Mouse (Mus musculus): ENCODE results near the gene Rac2.

DNA sequence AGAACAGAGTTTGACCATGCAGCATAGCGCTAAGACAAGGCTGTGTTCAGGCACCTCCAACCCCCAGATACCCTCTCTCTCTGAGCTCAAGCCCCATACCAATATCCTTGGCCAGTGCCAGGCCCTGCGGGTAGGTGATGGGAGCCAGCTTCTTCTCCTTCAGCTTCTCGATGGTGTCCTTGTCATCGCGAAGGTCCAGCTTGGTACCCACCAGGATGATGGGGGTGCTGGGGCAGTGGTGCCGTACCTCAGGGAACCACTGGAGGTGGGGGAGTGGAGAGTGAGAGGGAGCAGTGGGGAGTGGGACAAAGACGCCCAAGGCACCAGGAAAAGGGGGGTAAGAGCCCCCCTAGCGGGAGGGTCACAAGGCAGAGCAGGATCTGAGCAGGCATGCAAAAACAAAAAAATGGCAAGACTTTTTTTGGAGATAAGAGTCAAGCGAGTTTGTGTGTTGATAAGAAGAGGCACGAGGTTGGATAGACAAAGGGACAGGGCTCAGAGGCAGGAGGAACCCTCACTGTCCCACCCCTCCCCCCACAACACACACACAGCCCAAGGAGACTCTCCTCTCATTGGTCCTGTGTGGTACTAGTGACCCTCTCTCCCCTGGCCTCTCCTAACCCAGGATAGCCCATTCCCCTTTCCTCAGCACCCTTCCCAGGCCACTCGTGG lies 7.7 kb downstream of the Rac2 start:
- no peak for TF ChIP-seq GATA1 (IDR thresholded peaks at IDR 0.05; ENCODE audit: low read length)
- no peak for TF ChIP-seq TAL1 (IDR thresholded peaks at IDR 0.05; ENCODE audit: low read length)

Measured in erythroblast, embryonic 14.5 days (primary cell).